Mouse (Mus musculus) ES-E14 (cell line): ENCODE measurements around the gene Mapk8ip3. TPM values are rescaled to one million over a fixed set of nuclear protein-coding genes. Genes with fewer than 3 reads are reported as not detected.

Experiments
- DNase-seq: peaks from one replicate; pipeline ENCODE4 v3.0.0-alpha.2; 2013; ENCODE audit warnings: low read depth, low spot score
- H3K27ac ChIP-seq: 2 replicates; pipeline ENCODE4 v1.5.1; 2012; ENCODE audit warnings: low read depth, mild to moderate bottlenecking, low read length, moderate library complexity, mixed read lengths; ENCODE audit not compliant: poor library complexity, insufficient read depth, severe bottlenecking
- H3K36me3 ChIP-seq: 2 replicates; pipeline ENCODE4 v1.6.1; 2012; ENCODE audit warnings: mild to moderate bottlenecking, low read length, moderate library complexity, mixed read lengths; ENCODE audit not compliant: control insufficient read depth, poor library complexity, insufficient read depth, severe bottlenecking
- H3K4me1 ChIP-seq, 2 experiments: fragments of 150-350 bp in 1 of 2; sonication (generic) in 1 of 2; 2 replicates each; pipeline ENCODE4 v1.6.1; 2012; ENCODE audit warnings: low read length in 2 of 2, mild to moderate bottlenecking in 1 of 2, mixed read lengths in 1 of 2; ENCODE audit not compliant: control insufficient read depth in 2 of 2, insufficient read depth in 2 of 2, poor library complexity in 1 of 2
- H3K4me3 ChIP-seq, 2 experiments: fragments of 150-350 bp in 1 of 2; sonication (generic) in 1 of 2; 2 replicates each; pipeline ENCODE4 v1.5.1; 2012; ENCODE audit warnings: low read length in 2 of 2, low read depth in 1 of 2, mild to moderate bottlenecking in 1 of 2, mixed read lengths in 1 of 2; ENCODE audit not compliant: insufficient read depth in 1 of 2, poor library complexity in 1 of 2, severe bottlenecking in 1 of 2
- H3K9ac ChIP-seq: 2 replicates; pipeline ENCODE4 v1.6.1; 2012; ENCODE audit warnings: low read depth, mild to moderate bottlenecking, low read length, mixed read lengths; ENCODE audit not compliant: poor library complexity, insufficient read depth, severe bottlenecking
- H3K9me3 ChIP-seq: fragments of 150-350 bp; sonication (generic); 2 replicates; pipeline ENCODE4 v1.6.1; 2012; ENCODE audit warnings: low read depth, mild to moderate bottlenecking, low read length; ENCODE audit not compliant: control insufficient read depth, insufficient read depth
- CHD2 ChIP-seq: IDR thresholded peaks from 2 replicates; pipeline ENCODE4 v1.6.1; 2014; ENCODE audit warnings: mild to moderate bottlenecking, low read depth, low read length, inconsistent platforms
- HCFC1 ChIP-seq: IDR thresholded peaks from 2 replicates; pipeline ENCODE4 v1.6.1; 2012; ENCODE audit warnings: low read length, inconsistent platforms, borderline replicate concordance; ENCODE audit not compliant: insufficient read depth
- MAFK ChIP-seq: IDR thresholded peaks from 2 replicates; pipeline ENCODE4 v1.6.1; 2014; ENCODE audit warnings: mild to moderate bottlenecking, low read depth, low read length, inconsistent platforms; ENCODE audit not compliant: insufficient read depth
- ZC3H11A ChIP-seq: IDR thresholded peaks from 2 replicates; pipeline ENCODE4 v1.6.1; 2012; ENCODE audit warnings: low read depth, mild to moderate bottlenecking, inconsistent platforms, low read length, borderline replicate concordance
- ZNF384 ChIP-seq: IDR thresholded peaks from 2 replicates; pipeline ENCODE4 v1.6.1; 2012; ENCODE audit warnings: low read depth, low read length, inconsistent platforms
- in situ Hi-C, 2 experiments: fragments of 600-800 bp; cut with MboI; formaldehyde crosslinking; loops; one replicate each; pipeline ENCODE4 v1.15.1; 2025; ENCODE audit warnings: low sequenced_read_pairs in 2 of 2, inconsistent platforms in 1 of 2; ENCODE audit not compliant: unreplicated experiment in 2 of 2
- total RNA-seq: library from RNA; depleted of rRNA; stranded (reverse); fragments of 300-350 nt; gene quantifications from 2 replicates; pipeline ENCODE4 v1.2.3, GENCODE M21; 2012

The Mapk8ip3 gene
- total RNA-seq, 1 experiment: 55.7 TPM

DNA sequence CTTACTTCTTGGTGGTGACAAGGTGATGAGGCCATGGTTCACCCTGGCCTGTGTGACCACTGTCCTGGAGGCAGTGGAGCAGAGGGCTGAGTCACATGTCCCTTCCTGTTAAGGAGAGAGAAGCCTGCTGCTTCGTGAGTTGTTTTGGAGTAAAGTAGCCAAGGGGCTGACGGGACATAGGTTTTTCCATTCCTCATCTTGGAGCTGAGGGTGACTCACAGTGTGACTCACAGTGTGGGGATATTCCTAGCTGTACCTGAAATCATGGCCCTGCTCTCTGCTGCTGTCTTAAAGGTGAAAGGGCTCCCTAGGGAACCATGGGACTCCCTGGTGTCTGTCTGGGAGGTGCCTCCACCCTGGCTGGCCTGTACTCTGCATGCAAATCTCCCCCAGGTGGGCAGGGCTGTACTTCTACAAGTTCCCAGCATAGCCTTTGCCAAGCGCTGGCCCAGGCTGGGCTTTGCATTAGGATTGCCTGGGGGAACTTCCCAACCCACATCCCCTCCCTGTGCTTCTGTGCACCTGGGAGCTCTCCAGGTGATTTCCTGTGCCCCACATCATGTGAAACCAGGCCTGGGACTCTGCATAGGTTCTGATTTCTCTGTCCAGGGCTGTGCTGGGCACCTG is 80.8 kb downstream of the Mapk8ip3 start:
- H3K27ac ChIP-seq: no peak overlapping the region
- peaks cover 0 to 7% of the 10 kb centered on the region in 2 experiments; a peak in 1 of 4 replicates for H3K4me1 ChIP-seq
- H3K9me3 ChIP-seq: no peaks in the 10 kb centered on the region
- H3K4me3 ChIP-seq: no peak overlapping the region
- DNase-seq: no peak
- no peak overlapping the region for H3K9ac ChIP-seq
- peaks cover 3% of the 10 kb centered on the region; the same call in 1 of the 2 replicates for H3K36me3 ChIP-seq
- TF ChIP-seq ZNF384: no peak
- no peak for TF ChIP-seq MAFK
- no peak for TF ChIP-seq CHD2
- no peak for TF ChIP-seq ZC3H11A
- TF ChIP-seq HCFC1: no peak
- in situ Hi-C loops: no loop called here

DNA sequence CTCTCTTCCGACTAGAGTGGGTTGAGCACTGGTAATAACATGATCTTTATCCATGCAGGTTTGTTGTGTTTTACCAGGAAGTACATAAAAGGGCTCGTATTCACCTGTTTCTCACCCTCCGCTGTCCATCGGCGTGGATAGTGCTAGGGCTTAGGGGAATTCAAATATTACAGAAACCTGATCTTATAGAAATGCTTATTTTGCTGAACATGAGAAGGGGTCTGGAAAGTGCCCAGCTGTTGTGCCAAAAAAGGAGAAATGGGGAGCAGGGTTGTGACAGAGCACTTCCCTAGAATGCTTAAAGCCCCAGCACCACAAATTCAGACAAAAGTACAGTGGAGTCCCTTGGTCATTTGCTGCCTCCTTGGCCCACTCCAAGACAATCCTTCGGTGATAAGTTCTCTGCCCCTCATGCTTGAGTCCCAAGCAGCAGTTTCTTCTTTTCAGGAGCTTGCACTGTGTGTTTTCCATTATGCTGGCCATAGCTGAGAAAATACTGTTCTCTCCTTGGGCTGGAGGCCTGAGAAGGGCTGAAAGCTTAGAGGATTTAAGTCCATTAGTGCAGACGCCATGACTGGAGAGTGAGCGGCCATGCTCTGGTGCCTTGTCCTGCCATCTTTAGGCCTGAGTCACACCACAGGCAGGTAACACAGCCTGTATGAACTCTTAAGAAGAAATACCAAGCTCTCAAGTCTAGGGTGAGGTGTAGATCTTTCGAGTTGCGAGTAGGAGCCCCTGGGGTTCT is 85.2 kb downstream of the Mapk8ip3 start:
- TF ChIP-seq ZC3H11A: no peak
- TF ChIP-seq CHD2: no peak
- TF ChIP-seq ZNF384: no peak
- TF ChIP-seq MAFK: no peak
- no peak for TF ChIP-seq HCFC1

DNA sequence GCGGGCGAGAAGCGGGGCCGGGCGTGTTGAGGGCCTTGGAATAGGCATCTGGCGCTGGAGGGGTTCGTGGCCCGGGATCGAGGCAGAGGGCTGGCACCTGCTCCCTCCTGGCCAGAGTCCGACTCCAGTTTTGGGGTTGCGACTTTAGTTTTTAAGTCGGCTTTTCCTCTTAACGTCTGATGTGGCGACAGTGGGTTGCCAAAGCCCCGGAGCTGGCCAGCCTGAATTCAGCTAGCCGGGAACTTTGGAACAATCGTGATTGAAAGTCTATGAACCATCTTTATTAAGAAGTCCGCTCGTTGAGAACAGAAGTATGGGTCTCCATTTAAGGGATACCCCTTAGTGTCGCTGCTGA is 86.0 kb downstream of the Mapk8ip3 start:
- in situ Hi-C loops: no loop called here
- Histone ChIP-seq H3K36me3 (no peaks in the 10 kb centered on the region; the same call in 1 of the 2 replicates), H3K9me3 (no peaks in the 10 kb centered on the region), H3K9ac (peak overlapping the region; percentile 74), H3K4me3 (peak overlapping the region; percentile 87 to 97), H3K4me1 (no peaks in the 10 kb centered on the region; a peak in 3 of 4 replicates), H3K27ac (no peak overlapping the region)
- no peak for DNase-seq
- no peak for TF ChIP-seq ZNF384
- TF ChIP-seq HCFC1: no peak
- no peak for TF ChIP-seq ZC3H11A
- no peak for TF ChIP-seq CHD2

More for the DNA sequence above, 85.2 kb downstream of the Mapk8ip3 start:
- in situ Hi-C loops: no loop called here
- H3K27ac ChIP-seq: no peak overlapping the region
- no peak overlapping the region for H3K9ac ChIP-seq
- H3K4me1 ChIP-seq: peaks cover 0 to under 1% of the 10 kb centered on the region in 2 experiments; a peak in 3 of 4 replicates
- H3K9me3 ChIP-seq: no peaks in the 10 kb centered on the region
- DNase-seq: no peak
- peak overlapping the region in 1 of 2 experiments; percentile 97; a peak in 2 of 4 replicates for H3K4me3 ChIP-seq
- peaks cover 1% of the 10 kb centered on the region; the same call in 1 of the 2 replicates for H3K36me3 ChIP-seq

DNA sequence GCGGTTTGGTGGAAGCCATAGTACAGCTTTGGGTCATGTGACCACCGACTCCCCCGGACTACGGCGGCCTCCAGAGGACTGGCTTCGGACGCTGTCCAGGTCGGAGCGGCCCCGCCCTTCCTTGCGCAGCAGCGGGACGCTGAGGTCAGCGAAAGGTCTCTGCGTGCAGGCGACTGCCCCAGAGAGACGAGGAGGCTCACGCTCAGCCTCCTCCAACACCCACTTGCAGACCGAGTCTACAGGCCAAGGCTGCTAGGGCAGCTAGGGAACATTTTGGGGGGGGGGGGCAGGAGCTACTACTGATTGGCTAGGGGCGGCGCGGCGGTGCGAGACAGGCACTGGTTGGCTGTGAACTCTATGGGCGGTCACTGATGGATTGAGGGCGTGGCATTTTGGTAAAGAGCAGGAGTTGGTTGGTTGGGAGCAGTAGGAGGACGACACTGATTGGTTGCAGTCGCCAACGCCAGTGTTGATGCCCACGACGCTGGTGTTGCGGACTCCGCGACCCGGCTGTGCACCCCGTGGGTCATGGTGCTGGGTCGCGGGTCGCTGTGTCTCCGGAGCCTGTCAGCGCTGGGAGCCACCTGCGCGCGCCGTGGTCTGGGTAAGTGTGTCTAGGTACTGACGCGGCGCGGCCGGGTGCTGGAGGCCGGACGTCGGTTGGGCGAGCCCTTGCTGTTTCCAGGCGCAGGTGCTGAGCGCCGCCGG is 86.6 kb downstream of the Mapk8ip3 start, which contains the start of gene Fahd1:
Gene Fahd1 (minus strand): TSS at position 300 of the 708 bp plus-strand sequence.
- H3K9me3 ChIP-seq: no peaks in the 10 kb centered on the region
- peak within 1 kb of the TSS; percentile 87 to 97 for H3K4me3 ChIP-seq
- in situ Hi-C loops: no loop called here
- no peaks in the 10 kb centered on the region; the same call in 1 of the 2 replicates for H3K36me3 ChIP-seq
- H3K4me1 ChIP-seq: no peaks in the 10 kb centered on the region; a peak in 3 of 4 replicates
- H3K9ac ChIP-seq: peak within 1 kb of the TSS; percentile 93
- peak; percentile 98 for DNase-seq
- peak within 1 kb of the TSS; percentile 80 for H3K27ac ChIP-seq
- TF ChIP-seq ZC3H11A (no peak), CHD2 (0 out of 2 replicates have a peak, but pooled peaks have one; percentile 52), MAFK (peak; percentile 46; the same call in 1 of the 2 replicates)
